Mouse (Mus musculus): ENCODE results near the gene Bmt2. TPM values are rescaled to one million over a fixed set of nuclear protein-coding genes. Genes with fewer than 3 reads are reported as not detected.

The Bmt2 gene
- total and polyA plus RNA-seq, 3 experiments, result 12.8 to 59.2 (median 17.6) TPM

- TF ChIP-seq ZKSCAN1 (IDR thresholded peaks at IDR 0.05; ENCODE audit: borderline replicate concordance, low read depth, low read length), result no peak
- no peak for TF ChIP-seq NRF1 (IDR thresholded peaks at IDR 0.05; ENCODE audit: low read depth, low read length)
- TF ChIP-seq SMC3 (IDR thresholded peaks at IDR 0.05; ENCODE audit: low read depth, low read length), result peak; percentile 14; the same call in 1 of the 2 replicates
- peak; percentile 50; the same call in 1 of the 2 replicates for TF ChIP-seq MAFK (IDR thresholded peaks at IDR 0.05; ENCODE audit: insufficient replicate concordance, low read length)
- peak; percentile 64; the same call in 1 of the 2 replicates for TF ChIP-seq SIN3A (IDR thresholded peaks at IDR 0.05; ENCODE audit: low read length)
- no peak for TF ChIP-seq MAZ (IDR thresholded peaks at IDR 0.05; ENCODE audit: low read depth, low read length)
- 0 out of 2 replicates have a peak, but pooled peaks have one; percentile 60 for TF ChIP-seq RCOR1 (conservative IDR thresholded peaks at IDR 0.05; ENCODE audit: low read depth, low read length)
- no peak for TF ChIP-seq CHD2 (IDR thresholded peaks at IDR 0.05; ENCODE audit: low read length)
- no peak for TF ChIP-seq TBP (conservative IDR thresholded peaks at IDR 0.05; ENCODE audit: low read depth, low read length)
- TF ChIP-seq USF1 (IDR thresholded peaks at IDR 0.05; ENCODE audit: low read depth, low read length), result no peak
- TF ChIP-seq HCFC1 (IDR thresholded peaks at IDR 0.05; ENCODE audit: low read depth, low read length), result 0 out of 2 replicates have a peak, but pooled peaks have one; percentile 20
- peak; percentile 72 for TF ChIP-seq EP300 (IDR thresholded peaks at IDR 0.05; ENCODE audit: low read length)
Measured at GRCm38 (mm10) chr6:13696882-13697281, 19.1 kb upstream of the Bmt2 start (continued).

- peak; percentile 84 for DNase-seq (ENCODE audit: extremely low read depth)
- dilution Hi-C loops (cut with MboI; ENCODE audit: extremely low pct_ligation_motif_present, extremely low pct_unique_long_range_greater_than_20kb, low sequenced_read_pairs), result no loop called here
- H3K36me3 ChIP-seq (replicated peaks in 1 of 2; ENCODE audit: control insufficient read depth in 1 of 2, insufficient read depth in 1 of 2, low read length in 1 of 2), result peaks cover 0 to 2% of the 10 kb centered on the region in 2 experiments
- no peak overlapping the region for H3K4me2 ChIP-seq (ENCODE audit: insufficient read depth, low read depth, poor library complexity, severe bottlenecking)
- peaks cover 2 to 49% of the 10 kb centered on the region in 2 experiments; a peak in 3 of 4 replicates for H3K4me1 ChIP-seq (ENCODE audit: control insufficient read depth in 1 of 2, insufficient read depth in 2 of 2)
- TF ChIP-seq ELF1 (IDR thresholded peaks at IDR 0.05; ENCODE audit: low read depth, low read length) (no peak), RCOR1 (conservative IDR thresholded peaks at IDR 0.05; ENCODE audit: low read depth, low read length) (no peak), MAZ (IDR thresholded peaks at IDR 0.05; ENCODE audit: low read depth, low read length) (peak; percentile 53; the same call in 1 of the 2 replicates), NELFE (IDR thresholded peaks at IDR 0.05; ENCODE audit: low read depth, low read length) (no peak), ZNF384 (IDR thresholded peaks at IDR 0.05; ENCODE audit: low read depth, low read length) (no peak), ZC3H11A (IDR thresholded peaks at IDR 0.05; ENCODE audit: low read depth, low read length) (no peak), GABPA (IDR thresholded peaks at IDR 0.05; ENCODE audit: insufficient replicate concordance, low read depth, low read length) (no peak), SIN3A (IDR thresholded peaks at IDR 0.05; ENCODE audit: low read length) (no peak), TCF12 (IDR thresholded peaks at IDR 0.05; ENCODE audit: low read depth, low read length) (no peak), HCFC1 (IDR thresholded peaks at IDR 0.05; ENCODE audit: low read depth, low read length) (no peak), USF1 (IDR thresholded peaks at IDR 0.05; ENCODE audit: low read depth, low read length) (no peak), USF2 (conservative IDR thresholded peaks at IDR 0.05; ENCODE audit: low read depth, low read length) (no peak), EP300 (IDR thresholded peaks at IDR 0.05; ENCODE audit: low read length) (peak; percentile 31; the same call in 1 of the 2 replicates), ETS1 (conservative IDR thresholded peaks at IDR 0.05; ENCODE audit: low read depth, low read length) (no peak), JUN (IDR thresholded peaks at IDR 0.05; ENCODE audit: insufficient read depth, low read depth, low read length) (peak; percentile 58), PAX5 (IDR thresholded peaks at IDR 0.05; ENCODE audit: low read length) (no peak), MEF2A (IDR thresholded peaks at IDR 0.05; ENCODE audit: borderline replicate concordance, low read depth, low read length) (peak; percentile 86), CHD2 (IDR thresholded peaks at IDR 0.05; ENCODE audit: low read length) (no peak), JUND (conservative IDR thresholded peaks at IDR 0.05; ENCODE audit: low read depth, low read length) (peak; percentile 53), KAT2A (IDR thresholded peaks at IDR 0.05; ENCODE audit: insufficient replicate concordance, low read length) (no peak), RAD21 (IDR thresholded peaks at IDR 0.05; ENCODE audit: low read depth, low read length) (no peak), POLR2A (IDR thresholded peaks at IDR 0.05; ENCODE audit: low read depth, low read length) (no peak), UBTF (IDR thresholded peaks at IDR 0.05; ENCODE audit: low read depth, low read length) (no peak)
- no peaks in the 10 kb centered on the region for H3K79me2 ChIP-seq (replicated peaks; ENCODE audit: control insufficient read depth, extremely low read depth, insufficient read depth, poor library complexity, severe bottlenecking)
- in situ Hi-C loops (cut with MboI; ENCODE audit: low pct_ligation_motif_present, low pct_unique_long_range_greater_than_20kb, low sequenced_read_pairs), result no loop called here
- peaks cover 4% of the 10 kb centered on the region for H3K9me3 ChIP-seq (replicated peaks; ENCODE audit: low read length)
- no peaks in the 10 kb centered on the region for H3K27me3 ChIP-seq (replicated peaks)
- H3K27ac ChIP-seq (ENCODE audit: insufficient read depth, low read depth), result no peak overlapping the region
- no peak overlapping the region for H3K9ac ChIP-seq (ENCODE audit: insufficient read depth, low read depth)
- H3K4me3 ChIP-seq (replicated peaks in 1 of 3; ENCODE audit: low read depth in 2 of 3, low read length in 2 of 3, poor library complexity in 1 of 3), result no peak overlapping the region
Measured at GRCm38 (mm10) chr6:13695103-13695845, 17.5 kb upstream of the Bmt2 start.
